Mouse (Mus musculus) limb, embryonic 10.5 days (tissue): ENCODE measurements around the gene Ssbp4. TPM values are rescaled to one million over a fixed set of nuclear protein-coding genes. Genes with fewer than 3 reads are reported as not detected.

Experiments
- polyA plus RNA-seq: library from polyadenylated mRNA; unstranded; fragments of >200 nt; fragmentation: Nextera tagmentation; extraction: Ambion mirVana; gene quantifications from 2 replicates; pipeline ENCODE4 v1.2.1, GENCODE M21; 2016

The Ssbp4 gene
- polyA plus RNA-seq, 1 experiment from 2014 or later, result 182 TPM

Other genes starting within 250 kb of the Ssbp4 start
- 0.08 and 0.35 TPM in 2 replicates for gene Comp, start 235.3 kb downstream of the Ssbp4 start, polyA plus RNA-seq
- gene Crtc1, start 169.3 kb downstream of the Ssbp4 start, polyA plus RNA-seq, result 20.1 and 23.2 TPM in 2 replicates
- gene Klhl26, start 131.9 kb downstream of the Ssbp4 start, polyA plus RNA-seq, result 24.1 and 29.0 TPM in 2 replicates
- 22.4 and 23.7 TPM in 2 replicates for gene Tmem59l, start 121.5 kb downstream of the Ssbp4 start, polyA plus RNA-seq
- gene Crlf1, start 115.7 kb downstream of the Ssbp4 start, polyA plus RNA-seq, result 79.8 and 126 TPM in 2 replicates
- 126 and 143 TPM in 2 replicates for gene Rex1bd, start 102.1 kb downstream of the Ssbp4 start, polyA plus RNA-seq
- gene Uba52, start 98.1 kb downstream of the Ssbp4 start, polyA plus RNA-seq, result 877 and 996 TPM in 2 replicates
- 297 and 310 TPM in 2 replicates for gene Fkbp8, start 81.1 kb downstream of the Ssbp4 start, polyA plus RNA-seq
- gene Kxd1, start 80.9 kb downstream of the Ssbp4 start, polyA plus RNA-seq, result 45.4 and 46.6 TPM in 2 replicates
- 20.9 and 26.1 TPM in 2 replicates for gene Ell, start 69.4 kb downstream of the Ssbp4 start, polyA plus RNA-seq
- gene Isyna1, start 14.5 kb downstream of the Ssbp4 start, polyA plus RNA-seq, result 214 and 225 TPM in 2 replicates
- gene Lrrc25, start 7.3 kb upstream of the Ssbp4 start, polyA plus RNA-seq, result 0.38 and 0.64 TPM in 2 replicates
- not detected in 2 replicates for gene Gdf15, start 23.6 kb upstream of the Ssbp4 start, polyA plus RNA-seq
- 44.7 and 45.0 TPM in 2 replicates for gene Pgpep1, start 51.5 kb upstream of the Ssbp4 start, polyA plus RNA-seq
- 405 and 438 TPM in 2 replicates for gene Lsm4, start 64.4 kb upstream of the Ssbp4 start, polyA plus RNA-seq
- 69.0 and 80.6 TPM in 2 replicates for gene Jund, start 90.1 kb upstream of the Ssbp4 start, polyA plus RNA-seq
- gene Iqcn, start 94.6 kb upstream of the Ssbp4 start, polyA plus RNA-seq, result not detected in 2 replicates
- not detected in 2 replicates for gene Gm3336, start 109.7 kb upstream of the Ssbp4 start, polyA plus RNA-seq
- gene Pde4c, start 114.8 kb upstream of the Ssbp4 start, polyA plus RNA-seq, result 0.10 and 0.25 TPM in 2 replicates
- gene Rab3a, start 145.8 kb upstream of the Ssbp4 start, polyA plus RNA-seq, result 7.1 and 10.8 TPM in 2 replicates
- 25.2 and 29.9 TPM in 2 replicates for gene Mpv17l2, start 152.1 kb upstream of the Ssbp4 start, polyA plus RNA-seq
- gene Pik3r2, start 167.8 kb upstream of the Ssbp4 start, polyA plus RNA-seq, result 92.7 and 100 TPM in 2 replicates
- gene Mast3, start 196.2 kb upstream of the Ssbp4 start, polyA plus RNA-seq, result 12.7 and 17.1 TPM in 2 replicates
- gene Il12rb1, start 199.6 kb upstream of the Ssbp4 start, polyA plus RNA-seq, result not detected in 2 replicates
- 4.4 and 5.0 TPM in 2 replicates for gene Arrdc2, start 230.8 kb upstream of the Ssbp4 start, polyA plus RNA-seq